Mouse (Mus musculus) lung, postnatal 14 days (tissue): ENCODE results near the gene Fto.
A peak's percentile ranks its signal among the peaks of the same experiment; 100 is the strongest.

ENCODE experiments used
- DNase-seq: peaks from one replicate; pipeline ENCODE4 v3.0.0; 2021

Fto gene

GRCm38 (mm10) chr8:91467463-91467862 is 154.1 kb downstream of the Fto start:
- DNase-seq = peak; percentile 37

- DNase-seq = no peak
These were observed 154.7 kb downstream of the Fto start for GRCm38 (mm10) chr8:91467881-91468534.

- no peak for DNase-seq
These were observed 156.1 kb downstream of the Fto start for GRCm38 (mm10) chr8:91469441-91469840.

- DNase-seq = no peak
These were observed 161.5 kb downstream of the Fto start for GRCm38 (mm10) chr8:91474731-91475279.

- no peak for DNase-seq
These were observed 163.7 kb downstream of the Fto start for GRCm38 (mm10) chr8:91476988-91477387.

- DNase-seq = no peak
These were observed 164.1 kb downstream of the Fto start for GRCm38 (mm10) chr8:91477471-91477870.

- DNase-seq = no peak
These were observed 169.2 kb downstream of the Fto start for GRCm38 (mm10) chr8:91482511-91482910.

GRCm38 (mm10) chr8:91486394-91486793 is 173.1 kb downstream of the Fto start:
- no peak for DNase-seq

GRCm38 (mm10) chr8:91487456-91487855 is 174.1 kb downstream of the Fto start:
- no peak for DNase-seq

- peak; percentile 80 for DNase-seq
These were observed 174.9 kb downstream of the Fto start for GRCm38 (mm10) chr8:91488086-91488783.

GRCm38 (mm10) chr8:91488784-91489450 is 175.6 kb downstream of the Fto start:
- no peak for DNase-seq

GRCm38 (mm10) chr8:91490065-91490464 is 176.7 kb downstream of the Fto start:
- DNase-seq = no peak

GRCm38 (mm10) chr8:91493373-91493772 is 180.0 kb downstream of the Fto start:
- DNase-seq = peak; percentile 43

- no peak for DNase-seq
These were observed 181.4 kb downstream of the Fto start for GRCm38 (mm10) chr8:91494501-91495259.

GRCm38 (mm10) chr8:91495260-91495601 is 181.9 kb downstream of the Fto start:
- no peak for DNase-seq

- DNase-seq = no peak
These were observed 182.7 kb downstream of the Fto start for GRCm38 (mm10) chr8:91496000-91496399.

GRCm38 (mm10) chr8:91496936-91497335 is 183.6 kb downstream of the Fto start:
- DNase-seq = no peak

- DNase-seq = no peak
These were observed 185.3 kb downstream of the Fto start for GRCm38 (mm10) chr8:91498611-91499010.

GRCm38 (mm10) chr8:91499303-91499702 is 186.0 kb downstream of the Fto start:
- DNase-seq = no peak

GRCm38 (mm10) chr8:91501960-91502600 is 188.8 kb downstream of the Fto start:
- no peak for DNase-seq

GRCm38 (mm10) chr8:91502791-91503190 is 189.5 kb downstream of the Fto start:
- DNase-seq = no peak

- no peak for DNase-seq
These were observed 191.0 kb downstream of the Fto start for GRCm38 (mm10) chr8:91504360-91504759.

GRCm38 (mm10) chr8:91504891-91505290 is 191.6 kb downstream of the Fto start:
- DNase-seq = peak; percentile 52
